Mouse (Mus musculus) small intestine, adult 10 weeks (tissue): ENCODE results near the gene Nuak1. TPM values are rescaled to one million over a fixed set of nuclear protein-coding genes. Genes with fewer than 3 reads are reported as not detected.

Source experiments
- polyA plus RNA-seq: library from polyadenylated mRNA; stranded (reverse); fragments of 350-450 nt; fragmentation: Illumina TruSeq; extraction: RNeasy Lipid Tissue Mini Kit (QIAGEN cat#74804); gene quantifications from one replicate; pipeline ENCODE4 v1.2.3, GENCODE M21; 2014; ENCODE audit warnings: low replicate concordance

Nuak1 gene
- polyA plus RNA-seq = 0.82 TPM

GRCm38 (mm10) chr10:84440541-84441433 lies at the start of gene Nuak1:
TSS of gene Nuak1 (minus strand) at chr10:84440597.

Other genes starting within 250 kb of the Nuak1 start
- gene Ckap4, start 93.5 kb upstream of the Nuak1 start, polyA plus RNA-seq = 3.7 TPM
- gene Tcp11l2, start 136.0 kb upstream of the Nuak1 start, polyA plus RNA-seq = 9.2 TPM
- gene Polr3b, start 181.7 kb upstream of the Nuak1 start, polyA plus RNA-seq = 7.1 TPM